Mouse (Mus musculus) olfactory bulb, adult 2 months (tissue): ENCODE results near the gene Pkd1. TPM values are rescaled to one million over a fixed set of nuclear protein-coding genes. Genes with fewer than 3 reads are reported as not detected.
A peak's percentile ranks its signal among the peaks of the same experiment; 100 is the strongest.

Source experiments
- H3K27ac ChIP-seq: fragments of 200-500 bp; 2 replicates; pipeline ENCODE4 v1.5.1; 2012; ENCODE audit warnings: low read depth, low read length; ENCODE audit not compliant: insufficient read depth
- H3K4me1 ChIP-seq: fragments of 200-500 bp; 2 replicates; pipeline ENCODE4 v1.6.1; 2012; ENCODE audit warnings: low read length; ENCODE audit not compliant: control insufficient read depth, insufficient read depth
- H3K4me3 ChIP-seq: fragments of 200-500 bp; 2 replicates; pipeline ENCODE4 v1.5.1; 2012; ENCODE audit warnings: mild to moderate bottlenecking, low read depth, low read length, moderate library complexity; ENCODE audit not compliant: insufficient read depth
- CTCF ChIP-seq: fragments of 200-500 bp; IDR thresholded peaks from 2 replicates; pipeline ENCODE4 v1.5.1; 2012; ENCODE audit warnings: low read depth, mild to moderate bottlenecking, low read length, moderate library complexity; ENCODE audit not compliant: insufficient read depth
- POLR2A ChIP-seq: fragments of 200-500 bp; IDR thresholded peaks from 2 replicates; pipeline ENCODE4 v1.6.1; 2012; ENCODE audit warnings: mild to moderate bottlenecking, low read depth, low read length, moderate library complexity; ENCODE audit not compliant: insufficient read depth
- WGBS: fragments of 180-500 bp; shearing (Covaris S2); methylation state at CpG from one replicate; pipeline ENCODE4 v1.1.7; 2018; 5-methylcytosine and 5-hydroxymethylcytosine counted together
- polyA plus RNA-seq: library from polyadenylated mRNA; stranded (reverse); fragments of >200 nt; gene quantifications from 2 replicates; pipeline ENCODE4 v1.2.4, GENCODE M21; 2012; ENCODE audit warnings: low replicate concordance; ENCODE audit not compliant: missing spikeins, insufficient read depth, insufficient read length

The Pkd1 gene
- polyA plus RNA-seq, 1 experiment = not detected

- Histone ChIP-seq H3K4me3 (peak overlapping the region; percentile 59), H3K4me1 (peaks cover 36% of the 10 kb centered on the region), H3K27ac (peak overlapping the region; percentile 12)
- 8% methylated on average over 22 of the region's 22 CpGs for WGBS
- no peak; the same call in 1 of the 2 replicates for TF ChIP-seq POLR2A
- TF ChIP-seq CTCF = no peak
Measured at GRCm38 (mm10) chr17:24632813-24633449, 83.3 kb downstream of the Pkd1 start.

GRCm38 (mm10) chr17:24633831-24634230, 84.2 kb downstream of the Pkd1 start:
- Histone ChIP-seq H3K27ac (peak overlapping the region; percentile 12; the same call in 1 of the 2 replicates), H3K4me3 (no peak overlapping the region), H3K4me1 (peaks cover 41% of the 10 kb centered on the region)
- 96% methylated on average over 11 of the region's 11 CpGs for WGBS
- TF ChIP-seq CTCF (no peak), POLR2A (no peak)

- no peak for TF ChIP-seq CTCF
- no peak for TF ChIP-seq POLR2A
- Histone ChIP-seq H3K4me1 (peaks cover 52% of the 10 kb centered on the region), H3K4me3 (no peak overlapping the region), H3K27ac (peak overlapping the region; percentile 86)
- 34% methylated on average over 4 of the region's 4 CpGs for WGBS
Measured at GRCm38 (mm10) chr17:24635024-24635423, 85.4 kb downstream of the Pkd1 start.

GRCm38 (mm10) chr17:24635694-24636093, 86.1 kb downstream of the Pkd1 start:
- peaks cover 59% of the 10 kb centered on the region for H3K4me1 ChIP-seq
- no peak overlapping the region for H3K4me3 ChIP-seq
- WGBS = 91% methylated on average over 5 of the region's 5 CpGs
- TF ChIP-seq CTCF (no peak), POLR2A (no peak)
- H3K27ac ChIP-seq = peak overlapping the region; percentile 86

- peaks cover 57% of the 10 kb centered on the region for H3K4me1 ChIP-seq
- 75% methylated on average over 5 of the region's 5 CpGs for WGBS
- no peak overlapping the region for H3K4me3 ChIP-seq
- no peak for TF ChIP-seq CTCF
- no peak overlapping the region for H3K27ac ChIP-seq
Measured at GRCm38 (mm10) chr17:24636781-24637481, 87.3 kb downstream of the Pkd1 start.

- TF ChIP-seq POLR2A (no peak), CTCF (no peak)
- H3K27ac ChIP-seq = no peak overlapping the region
- 81% methylated on average over 4 of the region's 4 CpGs for WGBS
- no peak overlapping the region for H3K4me3 ChIP-seq
- peaks cover 59% of the 10 kb centered on the region for H3K4me1 ChIP-seq
Measured at GRCm38 (mm10) chr17:24638214-24638613, 88.6 kb downstream of the Pkd1 start.

- Histone ChIP-seq H3K4me3 (no peak overlapping the region), H3K27ac (peak overlapping the region; percentile 27), H3K4me1 (peaks cover 62% of the 10 kb centered on the region)
- WGBS = 52% methylated on average over 9 of the region's 9 CpGs
- TF ChIP-seq POLR2A (0 out of 2 replicates have a peak, but pooled peaks have one; percentile 16), CTCF (no peak)
Measured at GRCm38 (mm10) chr17:24638840-24639239, 89.2 kb downstream of the Pkd1 start.

- Histone ChIP-seq H3K4me3 (no peak overlapping the region), H3K4me1 (peaks cover 66% of the 10 kb centered on the region), H3K27ac (peak overlapping the region; percentile 27; the same call in 1 of the 2 replicates)
- 60% methylated on average over 5 of the region's 5 CpGs for WGBS
- TF ChIP-seq CTCF = no peak
- no peak for TF ChIP-seq POLR2A
Measured at GRCm38 (mm10) chr17:24639571-24639988, 89.9 kb downstream of the Pkd1 start.

- peaks cover 67% of the 10 kb centered on the region for H3K4me1 ChIP-seq
- TF ChIP-seq CTCF = no peak
- no peak for TF ChIP-seq POLR2A
- WGBS = 87% methylated on average over 7 of the region's 7 CpGs
- H3K4me3 ChIP-seq = no peak overlapping the region
- H3K27ac ChIP-seq = no peak overlapping the region
Measured at GRCm38 (mm10) chr17:24640119-24640518, 90.5 kb downstream of the Pkd1 start.

- WGBS = 95% methylated on average over 15 of the region's 15 CpGs
Measured at GRCm38 (mm10) chr17:24640581-24640980, 90.9 kb downstream of the Pkd1 start.

More at GRCm38 (mm10) chr17:24640581-24640980, 90.9 kb downstream of the Pkd1 start:
- no peak for TF ChIP-seq POLR2A
- no peak for TF ChIP-seq CTCF
- Histone ChIP-seq H3K4me3 (no peak overlapping the region), H3K4me1 (peaks cover 67% of the 10 kb centered on the region), H3K27ac (no peak overlapping the region)
